Mouse (Mus musculus) cerebellum, adult 2 months (tissue): ENCODE measurements around the gene Pomt1. TPM values are rescaled to one million over a fixed set of nuclear protein-coding genes. Genes with fewer than 3 reads are reported as not detected.

Source experiments
- DNase-seq, 2 experiments: peaks; one replicate each; pipeline ENCODE4 v3.0.0; 2021
- H3K27ac ChIP-seq: fragments of 200-500 bp; 2 replicates; pipeline ENCODE4 v1.5.1; 2012; ENCODE audit warnings: low read length, control low read depth, inconsistent platforms; ENCODE audit not compliant: insufficient read depth
- H3K27me3 ChIP-seq: fragments of 200-500 bp; 2 replicates; pipeline ENCODE4 v1.6.1; 2012; ENCODE audit warnings: inconsistent platforms, mild to moderate bottlenecking, low read length, moderate library complexity; ENCODE audit not compliant: control insufficient read depth, insufficient read depth
- H3K4me1 ChIP-seq: fragments of 200-500 bp; 2 replicates; pipeline ENCODE4 v1.6.1; 2011; ENCODE audit warnings: low read length; ENCODE audit not compliant: control insufficient read depth, insufficient read depth
- H3K4me3 ChIP-seq: fragments of 200-500 bp; replicated peaks from 2 replicates; pipeline ENCODE3; 2011; ENCODE audit warnings: mild to moderate bottlenecking, low read depth, low read length, control low read depth; ENCODE audit not compliant: insufficient read depth
- CTCF ChIP-seq: fragments of 200-500 bp; IDR thresholded peaks from 2 replicates; pipeline ENCODE4 v1.5.1; 2011; ENCODE audit warnings: low read depth, mild to moderate bottlenecking, control low read depth, low read length, moderate library complexity, borderline replicate concordance; ENCODE audit not compliant: insufficient read depth
- POLR2A ChIP-seq: fragments of 200-500 bp; IDR thresholded peaks from 2 replicates; pipeline ENCODE4 v1.6.1; 2011; ENCODE audit warnings: low read length, control low read depth, borderline replicate concordance; ENCODE audit not compliant: insufficient read depth
- WGBS: fragments of 180-500 bp; shearing (Covaris S2); methylation state at CpG from one replicate; pipeline ENCODE4 v1.1.7; 2018; 5-methylcytosine and 5-hydroxymethylcytosine counted together
- polyA plus RNA-seq: library from polyadenylated mRNA; depleted of rRNA; stranded (reverse); fragments of >200 nt; gene quantifications from 2 replicates; pipeline ENCODE4 v1.2.3, GENCODE M21; 2012; rRNA removed

Pomt1 gene
- 23.1 and 23.9 TPM in 2 replicates for polyA plus RNA-seq

DNA sequence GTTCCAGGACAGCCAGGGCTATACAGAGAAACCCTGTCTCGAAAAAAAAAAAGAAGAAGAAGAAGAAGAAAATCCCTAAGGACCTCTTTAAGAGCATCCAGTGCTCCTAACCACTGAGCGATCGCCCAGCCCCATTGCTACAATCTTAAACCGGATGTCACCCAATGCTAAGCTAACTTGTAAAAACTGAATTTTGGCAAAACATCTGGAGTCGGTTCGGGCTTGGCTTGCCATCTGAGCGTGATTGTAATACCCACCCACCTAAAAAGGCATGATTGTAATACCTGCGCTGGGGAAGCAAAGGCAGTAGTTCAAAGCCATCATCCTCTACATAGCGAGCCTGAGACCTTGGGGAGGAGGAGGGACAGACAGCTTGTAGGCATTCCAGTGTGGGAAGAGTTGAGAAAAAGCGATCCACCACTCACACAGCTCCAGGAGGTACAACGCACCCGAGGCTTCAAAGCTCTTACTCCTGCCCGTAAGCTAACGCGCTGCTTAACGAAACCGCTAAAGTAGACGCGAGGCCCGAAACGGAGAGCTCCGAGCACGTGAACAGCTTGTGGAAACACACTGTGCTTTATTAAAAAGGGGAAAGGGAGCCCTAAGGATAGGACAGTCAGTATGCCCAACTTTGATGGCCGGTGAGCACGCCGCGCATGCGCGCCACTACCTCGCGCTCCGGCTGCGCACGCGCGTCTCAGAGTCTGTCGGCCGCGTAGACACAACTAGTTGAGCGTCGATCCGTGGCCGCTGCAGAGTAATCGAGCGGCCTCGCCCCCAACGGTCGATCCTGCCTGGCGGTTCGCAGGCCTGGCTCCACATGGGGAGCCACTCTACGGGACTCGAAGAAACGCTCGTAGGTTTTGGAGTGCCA is at the start of gene Pomt1:
TSS of gene Pomt1 (plus strand) at position 705 of the 874 bp plus-strand sequence.
- under 1% methylated on average over 54 of the region's 54 CpGs for WGBS
- DNase-seq, result peak; percentile 91 to 93
- H3K4me3 ChIP-seq, result peak within 1 kb of the TSS; percentile 98
- peak within 1 kb of the TSS; percentile 16; the same call in 1 of the 2 replicates for H3K27ac ChIP-seq
- no peaks in the 10 kb centered on the region for H3K27me3 ChIP-seq
- TF ChIP-seq CTCF, result no peak
- TF ChIP-seq POLR2A, result peak; percentile 95; the same call in 1 of the 2 replicates
- no peaks in the 10 kb centered on the region for H3K4me1 ChIP-seq

DNA sequence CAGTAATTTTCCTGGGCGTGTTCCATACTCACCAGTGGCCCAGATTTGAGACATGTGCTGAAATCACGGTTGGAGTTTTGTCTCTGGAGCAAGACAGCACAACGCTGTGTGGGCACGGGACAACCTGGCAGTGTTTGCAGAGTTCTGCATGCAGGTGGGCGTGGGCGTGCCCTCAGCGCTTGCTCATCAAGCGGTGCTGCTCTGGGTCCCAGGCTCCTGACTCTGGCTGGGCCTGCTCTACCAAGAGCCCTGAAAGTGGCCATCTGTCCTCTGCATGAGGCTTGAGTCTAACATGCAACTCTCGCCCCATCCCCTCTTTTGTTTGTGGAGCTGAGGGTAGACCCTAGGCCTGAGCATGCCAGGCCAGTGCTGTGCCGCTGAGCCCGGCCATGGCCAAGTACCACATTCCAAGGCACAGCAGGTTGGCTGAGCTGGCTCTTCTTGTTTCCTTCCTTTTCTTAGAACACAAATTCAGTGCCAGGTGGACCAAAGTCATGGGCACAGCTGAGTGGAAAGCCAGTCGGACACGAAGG is 49.3 kb upstream of the Pomt1 start:
- no peak overlapping the region for H3K4me3 ChIP-seq
- peaks cover 80% of the 10 kb centered on the region for H3K4me1 ChIP-seq
- peak; percentile 76 to 83 for DNase-seq
- TF ChIP-seq CTCF (no peak), POLR2A (no peak)
- 7% methylated on average over 13 of the region's 13 CpGs for WGBS
- H3K27ac ChIP-seq, result peak overlapping the region; percentile 85
- no peaks in the 10 kb centered on the region for H3K27me3 ChIP-seq

DNA sequence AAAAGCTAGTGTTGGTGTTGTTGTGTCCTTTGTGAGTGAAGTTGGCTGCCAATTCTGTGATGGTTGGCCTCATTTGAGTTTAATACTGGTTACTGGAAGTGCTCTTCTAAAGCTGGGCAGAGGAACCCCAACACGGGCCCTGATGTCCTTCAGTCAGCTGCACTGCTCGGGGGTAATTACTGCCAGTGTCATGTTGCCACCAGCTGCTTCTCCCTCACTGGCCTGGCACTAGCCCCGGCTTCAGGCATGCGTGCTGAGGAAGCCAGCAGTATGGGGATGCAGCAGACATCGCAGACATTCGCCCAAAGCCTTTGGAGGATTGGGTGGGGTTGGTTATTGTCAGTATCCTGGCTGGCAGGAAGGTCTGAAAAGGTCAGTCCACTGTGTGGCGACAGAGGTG is 48.7 kb upstream of the Pomt1 start:
- peak overlapping the region; percentile 85 for H3K27ac ChIP-seq
- WGBS, result 11% methylated on average over 7 of the region's 7 CpGs
- no peaks in the 10 kb centered on the region for H3K27me3 ChIP-seq
- DNase-seq, result peak; percentile 59 to 63
- no peak for TF ChIP-seq CTCF
- TF ChIP-seq POLR2A, result no peak
- H3K4me3 ChIP-seq, result no peak overlapping the region
- H3K4me1 ChIP-seq, result peaks cover 75% of the 10 kb centered on the region

DNA sequence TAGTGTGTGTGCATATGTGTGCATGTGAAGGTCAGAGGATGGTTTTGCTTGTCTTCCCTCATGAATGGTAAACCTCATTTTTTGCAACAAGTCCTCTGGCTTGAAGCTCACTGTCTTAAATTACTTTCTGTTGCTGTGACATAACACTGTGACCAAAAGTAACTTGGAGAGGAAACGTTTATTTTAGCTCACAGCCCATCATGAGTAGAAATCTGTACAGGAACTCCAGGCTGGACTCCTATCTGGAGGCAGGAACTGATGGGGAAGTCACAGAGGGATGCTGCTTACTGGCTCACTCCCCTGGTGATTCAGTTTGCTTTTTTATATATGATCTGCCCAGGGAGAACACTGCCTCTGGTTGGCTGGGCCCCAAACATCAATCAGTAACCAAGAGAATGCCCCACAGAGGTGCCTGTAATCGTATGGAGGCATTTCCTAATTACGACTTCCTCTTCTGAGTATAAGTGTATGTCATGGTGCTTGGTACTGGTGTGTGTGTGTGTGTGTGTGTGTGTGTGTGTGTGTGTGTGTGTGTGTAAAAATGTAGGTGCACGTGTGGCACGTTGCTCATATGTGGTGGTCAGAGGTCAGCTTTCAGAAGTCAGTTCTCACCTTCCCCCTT is 47.2 kb upstream of the Pomt1 start:
- WGBS, result 66% methylated on average over 5 of the region's 5 CpGs
- no peak for TF ChIP-seq CTCF
- TF ChIP-seq POLR2A, result no peak

DNA sequence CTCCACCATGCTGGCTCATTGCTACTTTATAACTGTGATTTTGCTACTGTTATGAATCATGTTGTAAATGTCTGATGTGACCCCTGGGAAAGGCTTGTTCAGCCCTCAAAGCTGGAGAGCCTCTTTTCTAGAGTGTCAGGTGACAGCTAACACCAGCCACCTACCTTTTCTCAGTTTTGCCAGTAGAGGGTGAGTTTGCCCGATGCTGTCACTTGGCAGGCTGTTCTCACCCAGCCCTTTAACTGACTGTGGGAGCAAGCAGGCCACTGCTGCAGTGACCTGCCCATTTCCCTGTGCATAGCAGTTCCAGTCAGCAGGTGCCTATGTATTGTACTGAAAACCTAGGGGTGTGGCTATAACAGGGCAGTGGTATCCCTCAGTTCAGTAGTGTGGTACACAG is 45.8 kb upstream of the Pomt1 start:
- H3K4me3 ChIP-seq, result no peak overlapping the region
- peak in 1 of 2 experiments; percentile 67 for DNase-seq
- TF ChIP-seq POLR2A, result no peak
- peak; percentile 47 for TF ChIP-seq CTCF
- H3K27me3 ChIP-seq, result no peaks in the 10 kb centered on the region
- peaks cover 52% of the 10 kb centered on the region for H3K4me1 ChIP-seq
- 14% methylated on average over 1 of the region's 1 CpGs for WGBS
- H3K27ac ChIP-seq, result no peak overlapping the region

More for the DNA sequence above, 47.2 kb upstream of the Pomt1 start:
- Histone ChIP-seq H3K27me3 (no peaks in the 10 kb centered on the region), H3K4me1 (peaks cover 63% of the 10 kb centered on the region), H3K27ac (peak overlapping the region; percentile 85), H3K4me3 (no peak overlapping the region)
- no peak for DNase-seq

DNA sequence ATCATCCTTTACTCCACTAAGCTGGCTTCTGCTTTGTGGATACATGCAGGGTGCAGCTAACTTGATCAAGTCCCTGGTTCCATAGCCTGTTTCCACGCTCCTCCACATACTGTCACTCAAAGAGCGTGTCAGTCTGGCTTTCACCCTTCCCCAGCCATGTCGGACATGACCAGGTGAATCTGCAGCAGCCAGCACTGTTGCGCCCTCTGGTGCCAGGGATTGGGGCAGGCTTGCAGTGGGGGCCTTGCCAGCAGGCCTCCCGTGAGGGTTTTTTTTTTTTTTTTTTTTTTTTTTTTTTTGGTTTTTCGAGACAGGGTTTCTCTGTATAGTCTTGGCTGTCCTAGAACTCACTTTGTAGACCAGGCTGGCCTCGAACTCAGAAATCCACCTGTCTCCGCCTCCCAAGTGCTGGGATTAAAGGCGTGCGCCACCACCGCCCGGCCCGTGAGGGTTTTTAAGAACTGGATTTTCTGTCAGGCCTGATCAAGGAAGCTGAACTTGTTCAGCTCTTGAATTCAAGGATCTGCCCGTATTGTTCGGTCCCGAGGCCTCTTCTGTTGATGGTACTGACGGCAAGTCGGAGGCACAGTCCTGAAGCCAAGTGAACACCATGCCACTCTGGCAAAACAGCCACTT is 44.4 kb upstream of the Pomt1 start:
- H3K4me1 ChIP-seq, result peaks cover 41% of the 10 kb centered on the region
- no peak overlapping the region for H3K4me3 ChIP-seq
- H3K27me3 ChIP-seq, result no peaks in the 10 kb centered on the region
- TF ChIP-seq CTCF (peak; percentile 86), POLR2A (no peak)
- peak; percentile 75 to 79 for DNase-seq
- WGBS, result 63% methylated on average over 18 of the region's 18 CpGs
- peak overlapping the region; percentile 32; the same call in 1 of the 2 replicates for H3K27ac ChIP-seq

DNA sequence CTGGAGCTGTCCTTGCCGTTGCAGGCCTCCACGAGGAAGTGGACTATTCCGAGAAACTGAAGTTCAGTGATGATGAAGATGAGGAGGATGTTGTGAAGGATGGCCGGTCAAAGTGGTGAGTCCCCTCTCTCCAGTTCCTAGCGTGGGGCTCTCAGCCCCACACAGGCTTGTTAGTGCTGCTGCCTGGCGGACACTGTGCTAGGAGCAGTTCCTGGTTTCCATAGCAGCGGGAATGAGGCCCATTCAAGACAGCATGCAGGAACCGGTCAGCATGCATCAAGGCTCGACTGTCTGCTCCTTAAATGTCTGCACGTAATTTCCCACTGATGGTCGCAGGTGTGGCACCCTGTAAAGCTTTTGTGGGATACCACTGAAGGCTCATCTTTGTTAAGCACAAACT is 37.4 kb upstream of the Pomt1 start:
- WGBS, result 40% methylated on average over 11 of the region's 11 CpGs
- DNase-seq, result no peak
- Histone ChIP-seq H3K4me3 (no peak overlapping the region), H3K27me3 (no peaks in the 10 kb centered on the region), H3K27ac (peak overlapping the region; percentile 41; the same call in 1 of the 2 replicates), H3K4me1 (peaks cover 47% of the 10 kb centered on the region)
- TF ChIP-seq CTCF (no peak), POLR2A (no peak)
